ENCODE assay signal across 14 mouse cellular contexts in genomic region chr1:58733636-58734035, GRCm38 (mm10). TPM values are rescaled to one million over a fixed set of nuclear protein-coding genes. Genes with fewer than 3 reads are reported as not detected.
"Had no signal": no experiment of that assay in that cellular context is flagged by ENCODE, and none has a peak within 500 bp of the region (broad histone marks: within the 10 kb centered on the region; RNA-seq: fewer than 3 reads in every experiment).

No protein-coding gene starts in this region.

- H3K27ac ChIP-seq: limb, embryonic 10.5 days; lung, embryonic 15.5 days; macrophage; midbrain, embryonic 15.5 days; neural tube, embryonic 12.5 days had no signal

- H3K9ac ChIP-seq: lung, embryonic 15.5 days; midbrain, embryonic 15.5 days; neural tube, embryonic 12.5 days had no signal

- H3K9me3 ChIP-seq: limb, embryonic 10.5 days; lung, embryonic 15.5 days; megakaryocyte, embryonic 14.5 days; midbrain, embryonic 15.5 days; neural tube, embryonic 12.5 days had no signal

- H3K4me2 ChIP-seq: liver, embryonic 11.5 days; lung, embryonic 15.5 days; midbrain, embryonic 11.5 days; midbrain, embryonic 15.5 days; neural tube, embryonic 12.5 days had no signal

- H3K27me3 ChIP-seq: lung, embryonic 15.5 days; megakaryocyte, embryonic 14.5 days; midbrain, embryonic 15.5 days; neural tube, embryonic 12.5 days had no signal

- DNase-seq: lung, postnatal 14 days; right cerebral cortex, postnatal 4 days; thymus, postnatal 36 days had no signal

- H3K36me3 ChIP-seq: midbrain, embryonic 15.5 days had no signal

- H3K4me3 ChIP-seq: limb, embryonic 10.5 days; lung, embryonic 15.5 days; megakaryocyte, embryonic 14.5 days; midbrain, embryonic 15.5 days; neural tube, embryonic 12.5 days had no signal

- ATAC-seq: intestine, postnatal 0 days; midbrain, embryonic 15.5 days had no signal

- H3K4me1 ChIP-seq: limb, embryonic 10.5 days; lung, embryonic 15.5 days; midbrain, embryonic 15.5 days; neural tube, embryonic 12.5 days had no signal

RNA-seq across cellular contexts. Expression of gene Als2cr12, which starts 37.8 kb away (rescaled TPM):
- polyA plus RNA-seq: inflammation-experienced regulatory T-cells, adult 6 months; limb, embryonic 10.5 days; liver, embryonic 11.5 days; liver, embryonic 16.5 days; macrophage; midbrain, embryonic 11.5 days; midbrain, embryonic 15.5 days; neural tube, embryonic 12.5 days had no signal
